Mouse (Mus musculus): ENCODE measurements around the gene Ppp1r26. TPM values are rescaled to one million over a fixed set of nuclear protein-coding genes. Genes with fewer than 3 reads are reported as not detected.

Ppp1r26 gene
- total RNA-seq (2021) (1 to 10 TPM; 3.4 to 5.0 TPM), polyA plus RNA-seq (2012; rRNA removed) (3.1 and 3.5 TPM in 2 replicates)
- long read RNA-seq, partial matches to known transcripts, result 0 of 5 reads
- long read RNA-seq, other reads (novel, unspliced or antisense), result 5 of 5 reads

DNA sequence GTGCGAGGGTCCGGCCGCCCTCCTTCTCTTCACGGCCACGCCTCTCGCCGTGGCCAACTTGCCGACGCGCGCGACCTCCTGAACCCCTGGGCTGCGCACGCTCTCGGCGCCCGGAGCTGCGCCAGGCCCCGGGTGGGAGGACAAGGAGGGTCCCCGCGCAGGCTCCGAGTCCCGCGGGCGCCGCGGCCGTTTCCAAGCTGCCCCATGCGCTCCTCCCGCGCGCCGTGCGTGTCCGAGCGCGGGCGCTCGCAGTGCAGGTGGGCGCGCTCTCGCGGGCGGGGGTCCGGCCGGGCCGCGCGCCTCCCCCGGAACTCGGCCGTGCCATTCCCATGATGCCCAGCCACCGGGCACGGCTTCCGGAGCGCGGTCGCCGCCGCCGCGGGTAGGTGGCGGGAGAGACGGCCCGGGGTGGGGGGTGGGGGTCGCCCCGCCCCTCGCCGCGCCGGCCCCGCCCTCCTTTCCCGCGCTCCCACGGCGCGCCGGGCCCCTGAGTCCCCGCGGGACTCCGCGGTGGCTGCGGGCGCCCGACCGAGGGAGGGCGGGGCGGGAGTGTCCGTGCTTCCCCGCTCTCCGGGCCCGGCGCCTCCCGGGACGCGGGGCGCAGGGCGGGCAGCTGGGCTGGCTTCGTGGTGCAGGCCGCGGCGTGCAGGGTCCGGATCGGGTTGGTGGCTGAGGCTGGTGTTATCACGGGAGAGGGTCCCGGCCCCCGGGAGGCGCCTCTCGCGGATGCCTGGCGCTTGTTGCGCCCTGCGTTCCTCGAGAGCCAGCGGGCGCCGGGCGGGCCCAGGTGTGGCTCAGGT is at the start of gene Ppp1r26:
TSS of gene Ppp1r26 (plus strand) at position 286 of the 800 bp plus-strand sequence.
- Histone ChIP-seq H3K27ac (peak within 1 kb of the TSS; percentile 26; the same call in 1 of the 2 replicates), H3K79me2 (replicated peaks; ENCODE audit: control insufficient read depth, insufficient read depth, low read length) (no peaks in the 10 kb centered on the region), H3K9ac (ENCODE audit: low read depth, low read length) (peak within 1 kb of the TSS; percentile 69), H3K27me3 (ENCODE audit: control insufficient read depth, insufficient read depth, low read length) (peaks cover 2% of the 10 kb centered on the region), H3K4me1 (ENCODE audit: control insufficient read depth, insufficient read depth, low read length) (no peaks in the 10 kb centered on the region; the same call in 1 of the 2 replicates), H3K4me3 (peak within 1 kb of the TSS; percentile 57), H3K36me3 (ENCODE audit: control insufficient read depth, insufficient read depth, low read length) (no peaks in the 10 kb centered on the region)
- peak; percentile 50 to 54 for DNase-seq
- TF ChIP-seq EP300 (IDR thresholded peaks at IDR 0.05; ENCODE audit: insufficient read depth, low read depth, low read length) (no peak), CTCF (IDR thresholded peaks at IDR 0.05) (no peak), POLR2A (IDR thresholded peaks at IDR 0.05; ENCODE audit: insufficient read depth, low read depth, low read length) (no peak)
- 1% methylated on average over 108 of the region's 118 CpGs for WGBS
- intact Hi-C loops (cut with DNase I), result no loop called here

DNA sequence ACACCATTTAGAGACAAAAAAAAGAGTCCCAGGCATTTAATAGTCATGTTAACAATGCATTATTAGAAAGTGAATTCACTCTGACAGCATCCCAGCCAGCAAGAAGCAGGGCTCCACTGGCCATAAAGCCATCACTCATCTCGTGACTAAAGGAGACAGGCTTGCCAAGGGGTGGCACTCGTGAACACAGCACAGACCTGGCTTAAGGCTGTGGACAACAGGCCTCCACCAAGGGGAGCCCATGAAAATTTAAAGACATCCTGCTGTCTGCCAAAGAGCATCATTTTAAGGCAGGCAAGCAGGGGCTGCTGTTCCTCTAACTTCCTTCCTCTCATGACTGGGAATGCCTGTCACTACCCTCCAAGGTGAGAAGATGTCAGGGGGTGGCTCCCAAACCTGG is 49.7 kb upstream of the Ppp1r26 start:
- no peak overlapping the region for H3K4me3 ChIP-seq
- no peak overlapping the region for H3K9ac ChIP-seq (ENCODE audit: low read depth, low read length)
- intact Hi-C loops (cut with DNase I), result no loop called here
- TF ChIP-seq CTCF (IDR thresholded peaks at IDR 0.05) (no peak), POLR2A (IDR thresholded peaks at IDR 0.05; ENCODE audit: insufficient read depth, low read depth, low read length) (no peak), EP300 (IDR thresholded peaks at IDR 0.05; ENCODE audit: insufficient read depth, low read depth, low read length) (no peak)
- 61% methylated on average over 2 of the region's 2 CpGs for WGBS
- no peak for DNase-seq
- H3K27me3 ChIP-seq (ENCODE audit: control insufficient read depth, insufficient read depth, low read length), result no peaks in the 10 kb centered on the region
- no peak overlapping the region for H3K27ac ChIP-seq
- H3K4me1 ChIP-seq (ENCODE audit: control insufficient read depth, insufficient read depth, low read length), result peaks cover 2% of the 10 kb centered on the region; the same call in 1 of the 2 replicates
- no peaks in the 10 kb centered on the region for H3K36me3 ChIP-seq (ENCODE audit: control insufficient read depth, insufficient read depth, low read length)
- no peaks in the 10 kb centered on the region for H3K79me2 ChIP-seq (replicated peaks; ENCODE audit: control insufficient read depth, insufficient read depth, low read length)

- TF ChIP-seq POLR2A (IDR thresholded peaks at IDR 0.05; ENCODE audit: insufficient read depth, low read depth, low read length) (no peak), EP300 (IDR thresholded peaks at IDR 0.05; ENCODE audit: insufficient read depth, low read depth, low read length) (no peak), CTCF (IDR thresholded peaks at IDR 0.05) (no peak)
- intact Hi-C loops (cut with DNase I), result no loop called here
- 83% methylated on average over 4 of the region's 4 CpGs for WGBS
- Histone ChIP-seq H3K9ac (ENCODE audit: low read depth, low read length) (no peak overlapping the region), H3K4me1 (ENCODE audit: control insufficient read depth, insufficient read depth, low read length) (peaks cover 3% of the 10 kb centered on the region; the same call in 1 of the 2 replicates), H3K4me3 (no peak overlapping the region), H3K27me3 (ENCODE audit: control insufficient read depth, insufficient read depth, low read length) (no peaks in the 10 kb centered on the region), H3K36me3 (ENCODE audit: control insufficient read depth, insufficient read depth, low read length) (no peaks in the 10 kb centered on the region), H3K79me2 (replicated peaks; ENCODE audit: control insufficient read depth, insufficient read depth, low read length) (no peaks in the 10 kb centered on the region), H3K27ac (no peak overlapping the region)
- DNase-seq, result no peak
Measured at GRCm38 (mm10) chr2:28397417-28398119, 49.0 kb upstream of the Ppp1r26 start.

GRCm38 (mm10) chr2:28401647-28402046 is 45.0 kb upstream of the Ppp1r26 start:
- H3K27me3 ChIP-seq (ENCODE audit: control insufficient read depth, insufficient read depth, low read length), result no peaks in the 10 kb centered on the region
- no peak overlapping the region for H3K9ac ChIP-seq (ENCODE audit: low read depth, low read length)
- H3K36me3 ChIP-seq (ENCODE audit: control insufficient read depth, insufficient read depth, low read length), result no peaks in the 10 kb centered on the region
- TF ChIP-seq POLR2A (IDR thresholded peaks at IDR 0.05; ENCODE audit: insufficient read depth, low read depth, low read length) (no peak), CTCF (IDR thresholded peaks at IDR 0.05) (no peak), EP300 (IDR thresholded peaks at IDR 0.05; ENCODE audit: insufficient read depth, low read depth, low read length) (no peak)
- H3K79me2 ChIP-seq (replicated peaks; ENCODE audit: control insufficient read depth, insufficient read depth, low read length), result no peaks in the 10 kb centered on the region
- H3K27ac ChIP-seq, result no peak overlapping the region
- H3K4me1 ChIP-seq (ENCODE audit: control insufficient read depth, insufficient read depth, low read length), result peaks cover 3% of the 10 kb centered on the region; the same call in 1 of the 2 replicates
- no peak overlapping the region for H3K4me3 ChIP-seq
- intact Hi-C loops (cut with DNase I), result no loop called here
- DNase-seq, result peak; percentile 34 to 61
- 40% methylated on average over 11 of the region's 11 CpGs for WGBS

DNA sequence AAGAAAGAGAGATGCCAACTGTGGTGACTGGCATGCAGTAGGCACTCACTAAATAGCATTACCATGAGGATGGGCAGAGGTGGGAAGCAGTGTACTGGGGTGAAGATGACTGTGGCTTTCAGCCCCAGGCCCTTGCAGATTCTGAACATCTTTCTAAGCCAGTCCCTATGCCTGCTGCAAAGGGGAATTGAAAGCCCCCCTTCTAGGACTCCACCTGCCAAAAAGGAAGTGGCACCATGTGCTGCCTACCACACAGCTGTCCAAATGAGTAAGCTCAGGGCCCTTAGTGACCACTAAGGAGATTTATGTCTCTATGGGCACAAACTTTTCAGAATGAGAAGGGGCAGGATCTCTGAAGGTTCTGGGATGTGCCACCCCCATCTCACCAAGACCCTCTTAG is 44.5 kb upstream of the Ppp1r26 start:
- Histone ChIP-seq H3K9ac (ENCODE audit: low read depth, low read length) (no peak overlapping the region), H3K27ac (no peak overlapping the region), H3K36me3 (ENCODE audit: control insufficient read depth, insufficient read depth, low read length) (no peaks in the 10 kb centered on the region), H3K27me3 (ENCODE audit: control insufficient read depth, insufficient read depth, low read length) (no peaks in the 10 kb centered on the region), H3K4me1 (ENCODE audit: control insufficient read depth, insufficient read depth, low read length) (peaks cover 3% of the 10 kb centered on the region; the same call in 1 of the 2 replicates), H3K4me3 (no peak overlapping the region), H3K79me2 (replicated peaks; ENCODE audit: control insufficient read depth, insufficient read depth, low read length) (no peaks in the 10 kb centered on the region)
- DNase-seq, result peak in 1 of 2 experiments; percentile 26
- intact Hi-C loops (cut with DNase I), result no loop called here
- TF ChIP-seq POLR2A (IDR thresholded peaks at IDR 0.05; ENCODE audit: insufficient read depth, low read depth, low read length) (no peak), EP300 (IDR thresholded peaks at IDR 0.05; ENCODE audit: insufficient read depth, low read depth, low read length) (no peak), CTCF (IDR thresholded peaks at IDR 0.05) (no peak)

Measured in heart, adult 2 months (tissue).